Mouse (Mus musculus): ENCODE results near the gene Tnip1. TPM values are rescaled to one million over a fixed set of nuclear protein-coding genes. Genes with fewer than 3 reads are reported as not detected.

Tnip1 gene
- polyA plus RNA-seq, 1 experiment from 2014 or later, result 23.6 TPM

DNA sequence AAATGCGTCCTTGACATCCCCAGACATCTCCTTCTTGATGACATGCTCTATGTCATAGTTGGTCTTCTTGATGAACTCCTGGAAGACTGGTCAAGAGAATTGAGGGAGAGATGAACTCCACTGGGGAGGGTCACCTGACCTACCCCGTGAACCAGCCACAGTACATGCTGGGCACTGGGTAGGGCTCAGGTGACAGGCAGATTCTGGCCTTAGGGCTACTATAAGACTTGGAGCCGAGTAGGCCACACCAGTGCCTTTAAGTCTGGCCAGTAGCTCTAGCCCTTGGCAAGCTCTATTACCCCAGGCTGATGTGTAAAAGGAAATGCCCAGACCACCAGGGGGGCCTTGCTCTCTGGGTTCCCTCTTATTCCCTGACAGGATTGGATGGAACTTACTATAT is 22.4 kb upstream of the Tnip1 start:
- ATAC-seq (ENCODE audit: insufficient number of reproducible peaks, low FRiP score), result 0 out of 2 replicates have a peak, but pooled peaks have one; percentile 17
- Histone ChIP-seq H3K27ac (ENCODE audit: poor library complexity, severe bottlenecking) (no peak overlapping the region), H3K9ac (no peak overlapping the region), H3K9me3 (replicated peaks) (no peaks in the 10 kb centered on the region; the same call in 1 of the 2 replicates), H3K4me2 (no peak overlapping the region), H3K27me3 (replicated peaks) (no peaks in the 10 kb centered on the region), H3K36me3 (peaks cover 93% of the 10 kb centered on the region), H3K4me1 (replicated peaks) (peaks cover 29% of the 10 kb centered on the region), H3K4me3 (no peak overlapping the region)
- 72% methylated on average over 3 of the region's 3 CpGs for WGBS

DNA sequence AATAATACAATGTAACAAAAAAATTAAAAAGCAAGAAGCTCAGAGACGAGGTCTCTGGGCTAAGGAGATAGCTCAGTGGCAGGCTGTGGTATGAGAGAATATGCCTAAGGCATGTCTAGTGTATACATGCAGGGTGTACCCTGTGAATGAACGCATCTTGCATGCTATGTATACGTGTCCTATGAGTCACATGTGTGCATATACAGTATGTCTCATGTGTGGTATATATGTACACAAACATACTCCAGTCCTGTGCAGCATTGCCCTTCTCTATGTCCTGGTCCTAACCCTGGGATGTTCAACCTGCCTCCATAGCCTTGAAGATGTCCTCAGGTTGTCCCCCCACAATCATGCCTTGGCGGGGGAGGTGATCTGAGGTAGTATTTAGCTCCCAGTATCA is 21.9 kb upstream of the Tnip1 start:
- peaks cover 29% of the 10 kb centered on the region for H3K4me1 ChIP-seq (replicated peaks)
- H3K27me3 ChIP-seq (replicated peaks), result no peaks in the 10 kb centered on the region
- no peak for ATAC-seq (ENCODE audit: insufficient number of reproducible peaks, low FRiP score)
- no peak overlapping the region for H3K27ac ChIP-seq (ENCODE audit: poor library complexity, severe bottlenecking)
- 65% methylated on average over 4 of the region's 4 CpGs for WGBS
- H3K36me3 ChIP-seq, result peaks cover 93% of the 10 kb centered on the region
- no peak overlapping the region for H3K4me2 ChIP-seq
- H3K9me3 ChIP-seq (replicated peaks), result no peaks in the 10 kb centered on the region; the same call in 1 of the 2 replicates
- H3K4me3 ChIP-seq, result no peak overlapping the region
- H3K9ac ChIP-seq, result no peak overlapping the region

DNA sequence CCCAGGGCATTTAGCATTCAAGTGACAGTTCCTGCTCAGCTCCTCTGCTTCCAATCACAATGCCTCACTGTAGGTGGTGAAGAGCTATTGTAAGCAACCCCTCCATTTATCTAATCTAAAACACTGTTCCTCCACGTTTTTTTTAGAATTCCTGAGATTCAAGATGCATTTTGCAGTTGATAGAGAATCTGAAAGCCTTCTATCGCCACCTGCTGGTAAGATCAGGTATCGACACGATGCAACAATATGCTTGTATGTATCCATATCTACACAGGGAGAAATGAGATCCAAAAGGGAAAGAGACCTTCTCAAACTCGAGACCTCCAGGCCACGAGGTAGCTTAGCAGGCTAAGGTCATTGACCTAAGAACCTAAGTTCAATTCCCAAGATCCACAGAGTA is 21.4 kb upstream of the Tnip1 start:
- Histone ChIP-seq H3K4me3 (no peak overlapping the region), H3K27ac (ENCODE audit: poor library complexity, severe bottlenecking) (peak overlapping the region; percentile 35), H3K4me2 (no peak overlapping the region), H3K9me3 (replicated peaks) (no peaks in the 10 kb centered on the region; the same call in 1 of the 2 replicates), H3K27me3 (replicated peaks) (no peaks in the 10 kb centered on the region), H3K36me3 (peaks cover 94% of the 10 kb centered on the region), H3K9ac (no peak overlapping the region), H3K4me1 (replicated peaks) (peaks cover 31% of the 10 kb centered on the region)
- 2% methylated on average over 6 of the region's 6 CpGs for WGBS
- ATAC-seq (ENCODE audit: insufficient number of reproducible peaks, low FRiP score), result no peak

DNA sequence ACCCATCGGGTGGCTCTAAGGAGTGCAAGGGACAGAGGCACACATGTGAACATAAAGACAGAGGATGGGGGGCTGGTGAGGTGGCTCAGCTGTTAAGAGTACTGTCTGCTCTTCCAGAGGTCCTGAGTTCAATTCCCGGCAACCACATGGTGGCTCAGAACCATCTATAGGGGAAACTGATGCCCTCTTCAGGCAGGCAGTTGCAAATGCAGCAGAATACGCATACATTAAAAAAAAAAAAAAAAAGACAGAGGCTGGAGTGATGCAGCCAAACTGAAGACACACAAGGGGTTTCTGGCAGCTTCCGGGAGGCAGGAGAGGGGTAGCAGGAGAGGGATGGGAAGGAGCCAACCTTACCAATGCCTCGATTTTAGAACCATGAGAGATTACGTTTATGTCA is 19.8 kb upstream of the Tnip1 start:
- Histone ChIP-seq H3K4me3 (no peak overlapping the region), H3K36me3 (peaks cover 95% of the 10 kb centered on the region), H3K27ac (ENCODE audit: poor library complexity, severe bottlenecking) (no peak overlapping the region), H3K27me3 (replicated peaks) (no peaks in the 10 kb centered on the region), H3K4me2 (no peak overlapping the region), H3K9ac (no peak overlapping the region), H3K9me3 (replicated peaks) (no peaks in the 10 kb centered on the region; the same call in 1 of the 2 replicates), H3K4me1 (replicated peaks) (peaks cover 45% of the 10 kb centered on the region)
- ATAC-seq (ENCODE audit: insufficient number of reproducible peaks, low FRiP score), result no peak
- 83% methylated on average over 6 of the region's 6 CpGs for WGBS

DNA sequence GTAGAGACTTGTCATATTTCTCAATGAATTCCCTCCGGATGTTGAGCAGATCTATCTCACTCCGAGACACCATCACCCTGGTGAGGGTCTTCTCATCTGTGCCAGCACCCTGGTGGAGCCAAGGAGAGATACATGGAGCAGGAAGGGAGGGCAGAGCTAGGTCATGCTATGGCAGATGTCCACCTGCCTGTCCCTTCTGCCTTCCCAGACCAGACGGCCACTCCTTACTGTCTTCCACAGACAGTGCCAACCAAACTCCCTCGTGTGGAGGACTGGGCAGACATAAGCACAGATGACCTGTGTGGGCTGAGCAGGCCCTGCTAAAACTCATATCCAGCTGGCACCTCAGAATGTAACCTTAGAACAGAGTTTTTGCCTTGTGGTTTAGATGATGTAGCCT is 18.9 kb upstream of the Tnip1 start:
- Histone ChIP-seq H3K4me1 (replicated peaks) (peaks cover 38% of the 10 kb centered on the region), H3K9me3 (replicated peaks) (no peaks in the 10 kb centered on the region; the same call in 1 of the 2 replicates), H3K27ac (ENCODE audit: poor library complexity, severe bottlenecking) (no peak overlapping the region), H3K4me2 (no peak overlapping the region), H3K9ac (no peak overlapping the region), H3K27me3 (replicated peaks) (no peaks in the 10 kb centered on the region), H3K36me3 (peaks cover 87% of the 10 kb centered on the region), H3K4me3 (no peak overlapping the region)
- ATAC-seq (ENCODE audit: insufficient number of reproducible peaks, low FRiP score), result no peak
- 89% methylated on average over 4 of the region's 4 CpGs for WGBS

DNA sequence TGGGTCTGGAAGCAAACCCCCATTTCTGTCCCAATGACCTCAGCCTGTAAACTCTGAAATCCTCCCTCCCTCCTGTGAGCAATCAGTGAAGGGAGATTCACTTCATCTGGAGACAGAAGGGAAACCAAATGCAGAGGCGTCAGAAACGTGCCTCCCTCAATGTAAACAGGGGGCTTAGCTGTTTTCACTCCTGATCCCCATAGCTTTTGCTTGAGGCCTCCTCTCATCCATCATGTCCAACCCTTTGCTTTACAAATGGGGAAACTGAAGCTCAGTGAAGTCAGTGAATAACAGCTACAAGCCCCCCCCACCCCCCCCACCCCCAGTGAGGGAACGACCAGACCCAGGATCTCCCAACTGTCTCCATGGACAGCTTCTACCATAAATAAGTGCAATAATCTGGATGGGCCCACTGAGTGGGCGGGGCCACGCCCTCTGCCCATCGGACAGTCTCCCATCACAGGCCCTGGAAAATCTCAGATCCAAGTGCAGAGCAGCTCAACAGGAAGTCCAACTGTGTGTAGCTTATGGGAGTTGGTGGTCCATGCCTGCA is 14.7 kb upstream of the Tnip1 start:
- 51% methylated on average over 6 of the region's 6 CpGs for WGBS
- Histone ChIP-seq H3K4me2 (no peak overlapping the region), H3K9me3 (replicated peaks) (no peaks in the 10 kb centered on the region; the same call in 1 of the 2 replicates), H3K9ac (no peak overlapping the region), H3K4me3 (no peak overlapping the region), H3K27ac (ENCODE audit: poor library complexity, severe bottlenecking) (no peak overlapping the region), H3K4me1 (replicated peaks) (peaks cover 41% of the 10 kb centered on the region), H3K27me3 (replicated peaks) (no peaks in the 10 kb centered on the region), H3K36me3 (peaks cover 51% of the 10 kb centered on the region)
- ATAC-seq (ENCODE audit: insufficient number of reproducible peaks, low FRiP score), result no peak

DNA sequence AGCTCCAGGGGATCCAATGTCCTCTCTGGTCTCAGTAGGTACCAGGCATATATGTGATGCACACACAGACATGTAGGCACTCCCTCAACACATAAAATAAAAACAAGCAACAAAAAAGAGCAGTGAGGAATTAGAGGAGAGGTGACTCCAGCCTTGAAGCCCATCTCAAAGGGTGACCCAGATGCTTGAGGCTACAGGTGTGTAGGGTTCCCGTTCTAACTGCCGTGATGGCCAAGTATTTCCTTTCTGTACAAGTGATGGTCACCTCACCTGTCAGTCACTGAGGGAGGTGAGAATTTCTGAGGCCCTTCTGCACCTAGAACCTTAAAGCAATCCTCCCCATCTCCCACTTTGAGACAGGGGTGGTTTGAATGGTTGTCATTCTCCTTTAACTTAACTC is 13.6 kb upstream of the Tnip1 start:
- H3K9ac ChIP-seq, result no peak overlapping the region
- no peak overlapping the region for H3K27ac ChIP-seq (ENCODE audit: poor library complexity, severe bottlenecking)
- H3K9me3 ChIP-seq (replicated peaks), result no peaks in the 10 kb centered on the region; the same call in 1 of the 2 replicates
- H3K36me3 ChIP-seq, result peaks cover 40% of the 10 kb centered on the region
- peaks cover 45% of the 10 kb centered on the region for H3K4me1 ChIP-seq (replicated peaks)
- WGBS, result 85% methylated on average over 2 of the region's 2 CpGs
- H3K27me3 ChIP-seq (replicated peaks), result no peaks in the 10 kb centered on the region
- H3K4me3 ChIP-seq, result no peak overlapping the region
- no peak for ATAC-seq (ENCODE audit: insufficient number of reproducible peaks, low FRiP score)
- no peak overlapping the region for H3K4me2 ChIP-seq

DNA sequence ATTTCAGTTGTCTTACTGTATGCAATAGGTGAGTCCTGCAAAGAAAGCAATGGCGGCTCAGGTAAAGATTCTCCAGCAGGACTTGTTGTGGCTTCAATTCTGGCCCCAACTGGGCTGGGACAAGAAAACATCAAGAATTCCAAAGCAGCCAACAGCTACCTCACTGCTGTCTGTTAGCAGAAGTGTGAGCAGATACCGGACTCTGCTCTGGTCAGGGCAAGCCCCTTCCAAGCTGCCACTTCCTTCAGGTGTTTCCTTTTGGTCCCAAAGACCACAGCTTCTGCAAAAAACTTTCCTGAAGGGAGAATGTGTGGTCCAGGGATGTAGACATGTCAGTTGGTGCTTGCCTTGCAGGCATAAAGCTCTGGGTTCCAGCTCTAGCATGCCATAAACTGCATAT is 13.0 kb upstream of the Tnip1 start:
- no peaks in the 10 kb centered on the region for H3K9me3 ChIP-seq (replicated peaks)
- ATAC-seq (ENCODE audit: insufficient number of reproducible peaks, low FRiP score), result no peak
- no peak overlapping the region for H3K27ac ChIP-seq (ENCODE audit: poor library complexity, severe bottlenecking)
- peaks cover 45% of the 10 kb centered on the region for H3K4me1 ChIP-seq (replicated peaks)
- H3K9ac ChIP-seq, result no peak overlapping the region
- H3K27me3 ChIP-seq (replicated peaks), result no peaks in the 10 kb centered on the region
- 81% methylated on average over 2 of the region's 2 CpGs for WGBS
- no peak overlapping the region for H3K4me3 ChIP-seq
- no peak overlapping the region for H3K4me2 ChIP-seq
- peaks cover 34% of the 10 kb centered on the region for H3K36me3 ChIP-seq

DNA sequence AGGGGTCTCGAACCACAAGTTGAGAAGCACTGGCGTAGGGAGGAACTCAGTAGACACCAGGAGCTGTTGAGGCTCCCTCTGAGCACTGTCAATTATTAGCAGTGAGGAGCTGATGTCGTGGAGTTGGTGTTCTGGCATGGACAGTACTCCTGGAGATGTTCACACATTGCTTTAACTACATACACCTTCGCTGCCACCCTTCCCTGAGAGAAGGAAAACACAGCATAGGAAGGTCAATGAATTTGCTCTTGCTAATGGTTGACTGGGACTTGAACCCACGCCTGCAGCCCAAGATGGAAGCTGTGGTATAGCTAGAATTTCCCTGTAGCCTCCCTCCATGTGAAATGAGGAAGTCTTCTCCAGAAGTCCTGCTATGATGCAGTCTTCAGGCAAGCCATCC is 12.6 kb upstream of the Tnip1 start:
- 86% methylated on average over 5 of the region's 5 CpGs for WGBS

DNA sequence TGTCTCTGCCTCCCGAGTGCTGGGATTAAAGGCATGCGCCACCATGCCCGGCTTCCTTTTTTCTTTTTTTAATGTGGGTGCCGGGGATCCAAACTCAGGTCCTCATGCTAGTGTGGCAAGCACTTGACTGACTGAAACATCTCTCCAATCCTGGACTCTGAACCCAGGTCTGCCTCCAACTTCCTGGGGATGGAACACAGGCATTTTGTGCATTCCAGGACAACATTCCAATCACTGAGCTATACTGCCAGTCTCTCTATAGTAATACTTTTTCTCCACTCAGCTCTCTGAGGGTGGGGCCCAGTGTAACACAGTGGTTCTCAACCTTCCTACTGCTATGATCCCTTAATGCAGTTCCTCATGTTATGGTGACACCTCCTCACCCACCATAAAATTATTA is 11.9 kb upstream of the Tnip1 start:
- ATAC-seq (ENCODE audit: insufficient number of reproducible peaks, low FRiP score), result no peak
- H3K4me2 ChIP-seq, result no peak overlapping the region
- peaks cover 45% of the 10 kb centered on the region for H3K4me1 ChIP-seq (replicated peaks)
- no peak overlapping the region for H3K4me3 ChIP-seq
- H3K9me3 ChIP-seq (replicated peaks), result no peaks in the 10 kb centered on the region
- H3K27ac ChIP-seq (ENCODE audit: poor library complexity, severe bottlenecking), result no peak overlapping the region
- WGBS, result 82% methylated on average over 4 of the region's 4 CpGs
- H3K27me3 ChIP-seq (replicated peaks), result no peaks in the 10 kb centered on the region
- no peak overlapping the region for H3K9ac ChIP-seq
- peaks cover 22% of the 10 kb centered on the region for H3K36me3 ChIP-seq

More for the DNA sequence above, 12.6 kb upstream of the Tnip1 start:
- Histone ChIP-seq H3K4me2 (no peak overlapping the region), H3K36me3 (peaks cover 29% of the 10 kb centered on the region), H3K4me1 (replicated peaks) (peaks cover 45% of the 10 kb centered on the region), H3K4me3 (no peak overlapping the region), H3K27me3 (replicated peaks) (no peaks in the 10 kb centered on the region), H3K27ac (ENCODE audit: poor library complexity, severe bottlenecking) (no peak overlapping the region), H3K9ac (no peak overlapping the region), H3K9me3 (replicated peaks) (no peaks in the 10 kb centered on the region)
- ATAC-seq (ENCODE audit: insufficient number of reproducible peaks, low FRiP score), result no peak

DNA sequence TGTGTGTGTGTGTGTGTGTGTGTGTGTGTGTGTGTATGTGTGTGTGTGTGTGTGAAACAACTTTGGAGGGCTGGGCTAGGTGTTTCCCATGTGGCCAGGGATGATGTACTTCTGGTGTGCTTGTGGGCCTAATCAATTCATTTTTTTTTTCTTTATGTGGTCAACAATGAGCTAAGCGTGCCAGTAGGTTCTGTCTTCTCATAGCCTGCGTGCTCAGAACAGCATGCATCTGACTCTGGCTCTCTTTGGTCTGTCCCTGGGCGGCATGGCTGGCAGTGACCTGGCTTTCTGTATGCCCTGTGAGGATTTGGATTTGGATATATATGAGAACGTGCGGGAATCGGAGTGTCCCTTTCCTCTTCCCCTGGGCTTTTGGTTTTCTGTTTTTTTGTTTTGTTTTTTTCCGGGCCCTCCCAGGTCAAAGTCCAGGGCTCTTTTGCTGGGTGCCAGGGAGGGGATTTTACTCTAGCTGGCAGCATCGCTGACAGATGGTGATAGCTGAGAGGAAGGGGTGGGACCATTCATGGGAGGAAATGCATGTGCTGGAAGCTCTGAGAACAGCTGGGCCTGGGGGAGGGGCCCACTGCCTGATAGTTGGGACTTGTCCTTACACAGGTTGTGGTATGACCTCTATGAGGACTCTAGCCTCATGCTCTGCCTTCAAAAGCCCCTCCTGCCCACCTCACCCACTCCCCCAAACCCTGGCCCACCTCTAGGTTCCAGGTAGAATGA is 10.9 kb upstream of the Tnip1 start:
- peak; percentile 66 for ATAC-seq (ENCODE audit: insufficient number of reproducible peaks, low FRiP score)
- H3K9ac ChIP-seq, result no peak overlapping the region
- no peaks in the 10 kb centered on the region for H3K9me3 ChIP-seq (replicated peaks)
- H3K4me3 ChIP-seq, result no peak overlapping the region
- 48% methylated on average over 8 of the region's 8 CpGs for WGBS
- H3K4me1 ChIP-seq (replicated peaks), result peaks cover 38% of the 10 kb centered on the region
- H3K27ac ChIP-seq (ENCODE audit: poor library complexity, severe bottlenecking), result peak overlapping the region; percentile 61; the same call in 1 of the 2 replicates
- peaks cover 12% of the 10 kb centered on the region for H3K36me3 ChIP-seq
- H3K4me2 ChIP-seq, result peak overlapping the region; percentile 11; the same call in 1 of the 2 replicates
- no peaks in the 10 kb centered on the region for H3K27me3 ChIP-seq (replicated peaks)

All from heart, embryonic 12.5 days (tissue).